Mouse (Mus musculus): Measurements from ENCODE around the gene Il6.

DNA sequence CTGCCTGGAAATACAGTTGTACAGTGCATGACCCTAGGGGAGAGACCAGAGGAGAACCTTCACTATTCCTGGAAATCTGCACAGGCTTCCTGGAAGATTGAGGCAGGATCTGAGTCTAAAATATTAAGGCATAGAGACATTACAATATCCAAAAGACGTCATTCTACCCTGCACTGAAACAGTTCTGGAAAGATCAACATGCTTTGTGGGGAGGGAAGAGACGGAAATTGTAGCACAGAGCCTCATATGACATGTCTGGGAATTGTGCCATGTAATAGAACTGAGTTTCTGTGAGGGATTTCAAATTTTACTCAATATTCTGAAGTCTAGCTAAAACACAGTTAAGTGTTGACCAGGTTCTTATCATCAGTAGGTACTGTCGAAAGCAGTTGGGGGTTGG, 12.0 kb upstream of the Il6 start:
- TF ChIP-seq MAX (IDR thresholded peaks at IDR 0.05; ENCODE audit: low read length) = no peak
- TF ChIP-seq CTCF (conservative IDR thresholded peaks at IDR 0.05 in 1 of 2, IDR thresholded peaks at IDR 0.05 in 1 of 2; ENCODE audit: low read depth in 2 of 2, low read length in 2 of 2) = no peak
- no peak for TF ChIP-seq POLR2A (IDR thresholded peaks at IDR 0.05; ENCODE audit: low read depth, low read length)
- TF ChIP-seq MYC (IDR thresholded peaks at IDR 0.05; ENCODE audit: low read depth, low read length) = no peak
- TF ChIP-seq ZC3H11A (IDR thresholded peaks at IDR 0.05; ENCODE audit: low read depth, low read length) = no peak
- no peak for TF ChIP-seq ZMIZ1 (IDR thresholded peaks at IDR 0.05; ENCODE audit: low read depth, low read length)
- TF ChIP-seq ELF1 (IDR thresholded peaks at IDR 0.05; ENCODE audit: low read depth, low read length) = no peak
- no peak for TF ChIP-seq ETS1 (conservative IDR thresholded peaks at IDR 0.05; ENCODE audit: low read depth, low read length)
- no peak for TF ChIP-seq TCF12 (IDR thresholded peaks at IDR 0.05; ENCODE audit: low read depth, low read length)
- no peak for TF ChIP-seq POLR2AphosphoS2 (IDR thresholded peaks at IDR 0.05; ENCODE audit: low read depth, low read length)
- TF ChIP-seq USF2 (conservative IDR thresholded peaks at IDR 0.05; ENCODE audit: low read depth, low read length) = no peak
- no peak for TF ChIP-seq USF1 (IDR thresholded peaks at IDR 0.05; ENCODE audit: low read depth, low read length)

All from CH12.LX (cell line).